Mouse (Mus musculus) midbrain, embryonic 16.5 days (tissue): ENCODE measurements around the gene Ctdspl. TPM values are rescaled to one million over a fixed set of nuclear protein-coding genes. Genes with fewer than 3 reads are reported as not detected.
A peak's percentile ranks its signal among the peaks of the same experiment; 100 is the strongest.

Experiments
- ATAC-seq: fragments of 200-750 bp; cut with Nextera tagmentation; 2 replicates; pipeline ENCODE4 v1.8.0; 2017; ENCODE audit warnings: moderate TSS enrichment
- H3K27ac ChIP-seq: fragments of 300-500 bp; sonication (generic); 2 replicates; pipeline ENCODE4 v1.5.1; 2014; ENCODE audit warnings: mild to moderate bottlenecking, low read length, mixed read lengths
- H3K27me3 ChIP-seq: fragments of 300-500 bp; sonication (generic); 2 replicates; pipeline ENCODE4 v1.6.1; 2014; ENCODE audit warnings: low read depth, low read length, mixed read lengths; ENCODE audit not compliant: control insufficient read depth, insufficient read depth
- H3K36me3 ChIP-seq: fragments of 300-500 bp; sonication (generic); 2 replicates; pipeline ENCODE4 v1.6.1; 2014; ENCODE audit warnings: mild to moderate bottlenecking, low read length, moderate library complexity, mixed read lengths; ENCODE audit not compliant: control insufficient read depth, insufficient read depth
- H3K4me1 ChIP-seq: fragments of 300-500 bp; sonication (generic); 2 replicates; pipeline ENCODE4 v1.6.1; 2014; ENCODE audit warnings: mild to moderate bottlenecking, low read length, mixed read lengths; ENCODE audit not compliant: control insufficient read depth, insufficient read depth
- H3K4me2 ChIP-seq: fragments of 300-500 bp; sonication (generic); 2 replicates; pipeline ENCODE4 v1.6.1; 2014; ENCODE audit warnings: mild to moderate bottlenecking, low read length, mixed read lengths
- H3K4me3 ChIP-seq: fragments of 300-500 bp; sonication (generic); 2 replicates; pipeline ENCODE4 v1.5.1; 2014; ENCODE audit warnings: low read depth, mild to moderate bottlenecking, low read length, moderate library complexity, mixed read lengths
- H3K9ac ChIP-seq: fragments of 300-500 bp; sonication (generic); 2 replicates; pipeline ENCODE4 v1.6.1; 2014; ENCODE audit warnings: low read depth, low read length, mixed read lengths
- H3K9me3 ChIP-seq: fragments of 300-500 bp; sonication (generic); replicated peaks from 2 replicates; pipeline ENCODE4 v1.6.1; 2014; ENCODE audit warnings: mild to moderate bottlenecking, low read length, mixed read lengths; ENCODE audit not compliant: control insufficient read depth, poor library complexity, severe bottlenecking
- whole genome bisulfite sequencing: fragments of 180-500 bp; shearing (Covaris S2); extraction: QIAGEN DNeasy Blood & Tissue Kit; methylation state at CpG from one replicate; pipeline ENCODE4 v1.1.7; 2014; 5-methylcytosine and 5-hydroxymethylcytosine counted together
- polyA plus RNA-seq: library from polyadenylated mRNA; unstranded; fragments of >200 nt; fragmentation: Nextera tagmentation; extraction: Ambion mirVana; gene quantifications from 2 replicates; pipeline ENCODE4 v1.2.1, GENCODE M21; 2015

Gene Ctdspl
- polyA plus RNA-seq, 1 experiment from 2014 or later = 10.9 TPM

DNA sequence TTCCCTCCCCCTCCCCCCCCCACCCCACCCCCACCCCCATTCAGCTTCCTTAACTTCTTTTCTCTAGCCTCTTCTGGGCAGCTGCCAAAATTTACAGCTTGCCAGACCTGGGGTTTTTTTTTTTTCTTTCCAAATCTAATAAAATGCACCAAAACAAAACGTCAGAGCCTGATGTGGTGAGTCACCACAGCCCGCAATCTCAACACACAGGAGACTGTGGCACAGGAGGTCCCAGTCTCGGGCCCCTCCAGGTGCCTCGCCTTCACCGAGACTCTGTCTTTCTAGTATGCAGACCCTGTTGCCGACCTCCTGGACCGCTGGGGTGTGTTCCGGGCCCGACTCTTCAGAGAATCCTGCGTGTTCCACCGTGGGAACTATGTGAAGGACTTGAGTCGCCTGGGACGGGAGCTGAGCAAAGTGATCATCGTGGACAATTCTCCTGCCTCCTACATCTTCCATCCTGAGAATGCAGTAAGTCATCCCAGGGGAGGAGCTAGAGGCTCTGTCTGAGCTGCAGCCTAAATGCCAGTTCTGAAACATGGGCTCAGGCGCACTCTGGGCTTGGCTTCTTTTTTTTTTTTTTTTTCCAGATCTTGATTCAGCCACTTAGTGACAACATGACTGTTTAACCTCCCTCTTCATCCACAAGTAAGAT, 111.0 kb downstream of the Ctdspl start:
- H3K9me3 ChIP-seq = no peaks in the 10 kb centered on the region
- peaks cover 14% of the 10 kb centered on the region for H3K36me3 ChIP-seq
- no peak overlapping the region for H3K4me2 ChIP-seq
- H3K27me3 ChIP-seq = no peaks in the 10 kb centered on the region
- no peak overlapping the region for H3K9ac ChIP-seq
- WGBS = 77% methylated on average over 15 of the region's 15 CpGs
- no peak overlapping the region for H3K4me3 ChIP-seq
- H3K27ac ChIP-seq = no peak overlapping the region
- H3K4me1 ChIP-seq = peaks cover 25% of the 10 kb centered on the region
- ATAC-seq = no peak

DNA sequence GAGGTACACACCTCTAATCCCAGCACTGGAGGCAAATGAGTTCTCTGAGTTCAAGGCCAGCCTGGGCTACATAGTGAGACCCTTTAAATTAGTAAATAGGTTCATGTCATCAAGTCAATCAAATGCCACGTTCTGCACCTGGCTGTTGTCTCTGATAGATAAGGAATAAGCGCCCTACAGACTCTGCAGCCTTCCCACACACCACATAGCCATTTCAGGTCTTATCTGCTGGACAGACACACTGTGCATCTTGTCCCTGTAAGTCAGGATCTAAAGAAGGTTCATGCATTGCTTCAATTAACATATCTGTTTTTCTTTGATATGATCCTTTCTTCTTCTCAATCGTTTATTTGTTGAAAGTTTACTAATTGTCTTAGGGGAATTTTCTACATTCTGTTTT, 112.3 kb downstream of the Ctdspl start:
- WGBS = 95% methylated on average over 3 of the region's 3 CpGs
- no peak for ATAC-seq

DNA sequence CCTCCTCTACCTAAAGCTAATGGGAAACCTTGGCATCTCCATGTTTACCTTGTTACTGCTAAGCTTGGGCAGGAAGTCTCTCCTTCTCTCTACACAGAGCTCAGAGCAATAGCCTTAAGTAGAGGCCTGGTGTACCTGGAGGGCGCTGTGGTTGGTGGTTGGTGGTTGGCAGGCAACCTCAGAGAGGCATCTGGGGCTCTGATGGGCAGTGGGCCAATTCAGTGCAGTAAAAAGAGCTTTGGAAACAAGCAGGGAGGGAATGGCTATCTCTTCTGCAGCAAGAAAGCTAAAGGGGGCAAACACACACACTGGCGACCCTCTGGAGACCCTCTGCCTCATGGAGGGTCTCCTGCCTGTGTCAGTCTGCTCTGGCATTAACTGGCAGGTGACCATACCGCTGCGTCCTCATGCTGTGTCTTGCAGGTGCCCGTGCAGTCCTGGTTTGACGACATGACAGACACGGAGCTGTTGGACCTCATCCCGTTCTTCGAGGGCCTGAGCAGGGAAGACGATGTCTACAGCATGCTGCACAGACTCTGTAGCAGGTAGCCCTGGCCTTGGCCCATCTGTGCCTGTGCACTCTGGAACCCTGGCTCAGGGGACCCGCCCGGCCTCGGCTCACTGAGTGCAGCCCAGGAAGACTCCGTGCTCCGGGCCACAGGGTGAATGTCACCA, 114.0 kb downstream of the Ctdspl start:
- Histone ChIP-seq H3K4me2 (no peak overlapping the region), H3K36me3 (peaks cover 14% of the 10 kb centered on the region), H3K27ac (no peak overlapping the region), H3K9ac (no peak overlapping the region), H3K4me1 (no peaks in the 10 kb centered on the region), H3K27me3 (no peaks in the 10 kb centered on the region), H3K9me3 (no peaks in the 10 kb centered on the region), H3K4me3 (no peak overlapping the region)
- 91% methylated on average over 15 of the region's 15 CpGs for WGBS
- ATAC-seq = no peak

More for the DNA sequence above, 112.3 kb downstream of the Ctdspl start:
- Histone ChIP-seq H3K9ac (no peak overlapping the region), H3K4me2 (no peak overlapping the region), H3K9me3 (no peaks in the 10 kb centered on the region), H3K27ac (no peak overlapping the region), H3K27me3 (no peaks in the 10 kb centered on the region), H3K36me3 (peaks cover 14% of the 10 kb centered on the region), H3K4me3 (no peak overlapping the region), H3K4me1 (peaks cover 13% of the 10 kb centered on the region)

DNA sequence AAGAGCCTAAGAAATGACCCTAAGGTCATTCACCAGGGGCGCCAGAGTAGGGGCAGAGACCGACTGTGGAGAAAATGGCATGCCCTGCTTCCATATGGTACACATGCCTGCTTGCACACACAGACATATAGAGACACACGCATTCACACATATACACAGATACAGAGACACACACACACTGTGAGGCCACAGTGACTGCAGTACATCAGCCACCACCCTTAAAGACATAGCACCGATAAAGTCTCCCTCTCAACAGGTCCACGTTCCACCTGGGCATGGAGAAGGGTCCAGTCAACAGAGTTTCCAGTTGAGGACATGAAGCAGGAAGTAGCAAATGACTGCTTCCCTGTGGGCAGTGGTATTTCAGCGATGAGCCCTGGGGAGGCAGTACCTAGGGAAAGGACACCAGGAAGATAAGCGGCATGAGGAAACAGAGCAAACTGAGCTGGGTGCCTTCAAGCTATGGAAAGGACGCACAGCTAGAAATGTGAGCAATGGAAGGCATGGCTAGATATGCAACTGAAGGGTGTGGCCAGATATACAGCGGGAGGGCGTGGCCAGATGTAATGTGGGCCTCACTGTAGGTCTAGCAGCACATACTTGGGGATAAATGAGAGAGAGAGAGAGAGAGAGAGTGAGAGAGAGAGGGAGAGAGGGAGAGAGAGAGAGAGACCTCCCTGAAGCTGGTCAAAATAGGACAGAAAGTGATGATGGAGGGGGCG, 122.1 kb downstream of the Ctdspl start:
- no peak for ATAC-seq
- Histone ChIP-seq H3K9ac (no peak overlapping the region), H3K9me3 (no peaks in the 10 kb centered on the region), H3K4me1 (peaks cover 6% of the 10 kb centered on the region; the same call in 1 of the 2 replicates), H3K27me3 (peaks cover 6% of the 10 kb centered on the region; the same call in 1 of the 2 replicates), H3K36me3 (no peaks in the 10 kb centered on the region), H3K4me2 (no peak overlapping the region), H3K27ac (no peak overlapping the region), H3K4me3 (no peak overlapping the region)
- 85% methylated on average over 11 of the region's 11 CpGs for WGBS

DNA sequence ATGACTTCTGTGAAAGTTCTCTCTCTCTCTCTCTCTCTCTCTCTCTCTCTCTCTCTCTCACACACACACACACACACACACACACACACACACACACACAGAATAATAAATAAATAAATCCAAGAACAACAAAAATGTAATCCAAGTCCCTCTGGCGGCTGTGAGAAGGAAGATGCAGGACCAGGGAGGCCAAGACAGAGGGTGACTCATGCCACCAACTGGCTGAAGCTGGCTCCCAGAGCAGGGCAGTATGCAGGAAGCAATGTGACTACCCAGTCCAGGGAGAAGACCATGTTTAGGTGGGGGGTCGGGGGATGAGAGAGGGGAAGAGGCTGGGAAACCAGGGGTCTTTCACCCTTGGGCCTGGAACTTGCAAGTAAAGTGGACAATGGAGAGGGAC, 124.9 kb downstream of the Ctdspl start:
- Histone ChIP-seq H3K4me1 (peaks cover 6% of the 10 kb centered on the region; the same call in 1 of the 2 replicates), H3K27me3 (peaks cover 12% of the 10 kb centered on the region; the same call in 1 of the 2 replicates), H3K4me2 (no peak overlapping the region), H3K9me3 (no peaks in the 10 kb centered on the region), H3K9ac (no peak overlapping the region), H3K27ac (no peak overlapping the region), H3K36me3 (no peaks in the 10 kb centered on the region), H3K4me3 (no peak overlapping the region)
- ATAC-seq = no peak
- 79% methylated on average over 2 of the region's 2 CpGs for WGBS

DNA sequence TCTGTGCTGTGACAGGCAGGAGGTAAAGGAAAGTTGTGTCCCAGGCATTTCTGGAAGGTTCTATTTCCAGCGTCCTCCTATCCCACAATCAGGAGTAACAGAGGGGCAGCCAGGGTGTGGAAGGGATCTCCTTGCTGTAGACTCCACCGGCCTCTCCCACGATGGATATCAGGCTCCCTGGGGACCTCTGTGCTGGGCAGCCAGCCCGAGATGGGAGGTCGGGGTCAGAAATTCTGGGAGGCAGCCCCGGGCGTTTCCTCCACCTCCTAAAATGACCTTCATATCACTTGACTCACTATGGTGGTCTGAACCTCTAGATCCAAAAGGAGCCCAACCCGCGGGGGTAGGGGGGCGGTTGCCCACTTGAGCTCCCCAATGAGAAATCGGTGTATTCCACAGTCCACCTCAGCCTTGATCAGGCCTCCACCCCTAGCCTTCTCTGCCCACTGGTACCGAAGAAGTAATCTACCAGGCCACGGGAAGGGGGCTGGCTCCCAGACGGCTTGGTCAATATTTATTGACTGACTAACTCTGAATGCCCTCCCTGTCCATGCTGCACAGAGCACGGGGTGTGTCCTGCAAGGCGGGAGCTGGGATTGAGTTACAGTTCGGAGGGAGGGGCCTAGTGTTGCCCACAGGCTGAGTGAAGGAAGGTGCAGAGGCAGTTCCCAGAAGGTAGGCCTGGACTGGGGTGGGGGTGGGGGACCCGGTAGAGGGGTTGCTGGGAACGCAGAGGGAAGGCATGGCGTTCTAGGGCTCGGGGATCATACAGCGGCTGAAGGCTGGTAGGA, 126.1 kb downstream of the Ctdspl start, which contains the start of gene Vill:
Gene Vill (plus strand): TSS at position 625 of the 791 bp plus-strand sequence.
- no peak within 1 kb of the TSS for H3K27ac ChIP-seq
- peak within 1 kb of the TSS; percentile 44; the same call in 1 of the 2 replicates for H3K9ac ChIP-seq
- H3K27me3 ChIP-seq = peaks cover 12% of the 10 kb centered on the region; the same call in 1 of the 2 replicates
- WGBS = 17% methylated on average over 22 of the region's 22 CpGs
- no peak within 1 kb of the TSS; the same call in 1 of the 2 replicates for H3K4me3 ChIP-seq
- H3K4me1 ChIP-seq = peaks cover 6% of the 10 kb centered on the region; the same call in 1 of the 2 replicates
- no peaks in the 10 kb centered on the region for H3K36me3 ChIP-seq
- peak within 1 kb of the TSS; percentile 44 for H3K4me2 ChIP-seq
- ATAC-seq = no peak
- H3K9me3 ChIP-seq = no peaks in the 10 kb centered on the region

DNA sequence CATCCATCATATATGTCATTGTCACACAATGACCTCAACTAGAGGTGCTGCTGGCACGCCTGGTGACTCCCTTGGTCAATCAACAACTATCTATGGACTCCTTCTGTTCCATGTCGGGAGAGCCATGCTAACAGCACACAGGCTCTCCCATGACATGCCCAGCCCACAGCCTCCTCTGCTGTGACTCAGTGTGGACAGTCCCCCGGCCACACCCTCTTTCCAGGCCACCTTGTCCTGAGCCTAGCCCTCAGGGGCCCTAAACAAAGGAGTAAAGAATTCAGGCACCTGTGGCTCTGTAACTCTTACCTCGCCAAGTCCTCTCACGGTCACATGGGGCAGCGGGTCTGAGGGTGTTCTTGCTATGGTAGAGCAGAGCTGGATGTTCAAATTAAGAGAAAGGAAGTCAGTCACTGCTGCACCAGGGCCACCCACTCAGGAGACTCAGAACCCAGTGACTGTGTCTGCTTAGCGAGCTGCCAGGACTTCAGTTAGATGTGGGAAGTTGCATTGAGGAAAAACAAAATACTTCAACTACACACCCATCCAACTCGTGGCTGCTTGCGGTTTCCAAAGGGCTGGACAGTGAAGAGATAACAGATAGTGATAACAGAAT, 127.8 kb downstream of the Ctdspl start:
- H3K27ac ChIP-seq = no peak overlapping the region
- no peaks in the 10 kb centered on the region for H3K9me3 ChIP-seq
- no peaks in the 10 kb centered on the region for H3K36me3 ChIP-seq
- ATAC-seq = no peak
- no peak overlapping the region for H3K9ac ChIP-seq
- peaks cover 12% of the 10 kb centered on the region; the same call in 1 of the 2 replicates for H3K27me3 ChIP-seq
- H3K4me2 ChIP-seq = no peak overlapping the region
- peaks cover 6% of the 10 kb centered on the region; the same call in 1 of the 2 replicates for H3K4me1 ChIP-seq
- 83% methylated on average over 9 of the region's 9 CpGs for WGBS
- no peak overlapping the region for H3K4me3 ChIP-seq

DNA sequence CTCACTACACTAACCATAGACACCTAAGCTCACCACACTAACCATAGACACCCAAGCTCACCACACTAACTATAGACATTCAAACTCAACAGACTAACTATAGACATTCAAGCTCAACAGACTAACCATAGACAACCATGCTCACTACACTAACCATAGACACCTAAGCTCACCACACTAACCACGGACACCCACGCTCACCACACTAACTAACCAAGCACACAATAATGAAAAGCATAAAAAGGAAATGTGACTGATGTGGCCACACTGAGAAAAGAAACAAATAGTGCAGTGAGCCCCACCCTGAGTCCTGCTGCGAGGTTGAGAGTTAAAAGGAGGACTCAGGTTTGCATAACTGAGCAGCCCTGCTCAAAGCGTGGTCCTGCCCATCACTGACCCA, 129.1 kb downstream of the Ctdspl start:
- WGBS = 87% methylated on average over 4 of the region's 4 CpGs
- H3K36me3 ChIP-seq = no peaks in the 10 kb centered on the region
- H3K4me2 ChIP-seq = no peak overlapping the region
- no peak overlapping the region for H3K4me3 ChIP-seq
- H3K9me3 ChIP-seq = no peaks in the 10 kb centered on the region
- H3K27ac ChIP-seq = no peak overlapping the region
- peaks cover 6% of the 10 kb centered on the region; the same call in 1 of the 2 replicates for H3K4me1 ChIP-seq
- peaks cover 12% of the 10 kb centered on the region; the same call in 1 of the 2 replicates for H3K27me3 ChIP-seq
- H3K9ac ChIP-seq = no peak overlapping the region
- no peak for ATAC-seq
